Mouse (Mus musculus) T-helper 2 cell (primary cell): ENCODE data around the gene Arhgap27.

Source experiments
- in situ Hi-C: fragments of 300-600 bp; cut with MboI, MseI; formaldehyde crosslinking; loops from one replicate; pipeline ENCODE4 v1.15.1; 2025; ENCODE audit warnings: high pct_unique_total_duplicates

Gene Arhgap27

GRCm38 (mm10) chr11:103356938-103357670, 6.4 kb downstream of the Arhgap27 start:
- in situ Hi-C loops: loop anchor here (25.0 kb wide), 1 partner anchor 330 kb away; the partner anchor contains the start of gene Gosr2

- in situ Hi-C loops: loop anchor here (25.0 kb wide), 1 partner anchor 331 kb away; the partner anchor contains the start of gene Gosr2
Measured at GRCm38 (mm10) chr11:103356032-103356571, 7.4 kb downstream of the Arhgap27 start.

GRCm38 (mm10) chr11:103355251-103355650, 8.2 kb downstream of the Arhgap27 start:
- in situ Hi-C loops: loop anchor here (25.0 kb wide), 1 partner anchor 332 kb away; the partner anchor contains the start of gene Gosr2

- in situ Hi-C loops: loop anchor here (25.0 kb wide), 1 partner anchor 333 kb away; the partner anchor contains the start of gene Gosr2
Measured at GRCm38 (mm10) chr11:103354033-103354432, 9.5 kb downstream of the Arhgap27 start.

- in situ Hi-C loops: loop anchor here (25.0 kb wide), 1 partner anchor 335 kb away; the partner anchor contains the start of gene Gosr2
Measured at GRCm38 (mm10) chr11:103352239-103352814, 11.2 kb downstream of the Arhgap27 start.

GRCm38 (mm10) chr11:103350711-103351315, 12.7 kb downstream of the Arhgap27 start:
- in situ Hi-C loops: loop anchor here (25.0 kb wide), 1 partner anchor 336 kb away; the partner anchor contains the start of gene Gosr2

GRCm38 (mm10) chr11:103349699-103350098, 13.8 kb downstream of the Arhgap27 start:
- in situ Hi-C loops: loop anchor here (25.0 kb wide), 1 partner anchor 338 kb away; the partner anchor contains the start of gene Gosr2

- in situ Hi-C loops: no loop called here
Measured at GRCm38 (mm10) chr11:103346657-103347056, 16.8 kb downstream of the Arhgap27 start.

GRCm38 (mm10) chr11:103346236-103346635, 17.3 kb downstream of the Arhgap27 start:
- in situ Hi-C loops: no loop called here

- in situ Hi-C loops: no loop called here
Measured at GRCm38 (mm10) chr11:103345408-103346091, 17.9 kb downstream of the Arhgap27 start.

GRCm38 (mm10) chr11:103344494-103345332, 18.8 kb downstream of the Arhgap27 start:
- in situ Hi-C loops: no loop called here

GRCm38 (mm10) chr11:103343881-103344280, 19.6 kb downstream of the Arhgap27 start:
- in situ Hi-C loops: no loop called here

GRCm38 (mm10) chr11:103343063-103343462, 20.4 kb downstream of the Arhgap27 start:
- in situ Hi-C loops: no loop called here

- in situ Hi-C loops: no loop called here
Measured at GRCm38 (mm10) chr11:103340677-103341076, 22.8 kb downstream of the Arhgap27 start.

GRCm38 (mm10) chr11:103340130-103340529, 23.4 kb downstream of the Arhgap27 start:
- in situ Hi-C loops: no loop called here

- in situ Hi-C loops: no loop called here
Measured at GRCm38 (mm10) chr11:103339414-103340119, 23.9 kb downstream of the Arhgap27 start.

- in situ Hi-C loops: no loop called here
Measured at GRCm38 (mm10) chr11:103338671-103339070, 24.8 kb downstream of the Arhgap27 start.

GRCm38 (mm10) chr11:103338119-103338518, 25.4 kb downstream of the Arhgap27 start:
- in situ Hi-C loops: no loop called here

- in situ Hi-C loops: no loop called here
Measured at GRCm38 (mm10) chr11:103337180-103337579, 26.3 kb downstream of the Arhgap27 start.

- in situ Hi-C loops: no loop called here
Measured at GRCm38 (mm10) chr11:103335561-103335960, 27.9 kb downstream of the Arhgap27 start.
